In genomic region chr17:4541020-4541743, GRCm38 (mm10) we compare ENCODE assay signal across 11 mouse cellular contexts.
DNase-seq lines count a peak whose midpoint lies in the region; ATAC-seq lines count a peak whose summit lies in the region.
"Had no signal": no experiment of that assay in that cellular context is flagged by ENCODE, and none has a peak within 500 bp of the region (broad histone marks: within the 10 kb centered on the region; RNA-seq: fewer than 3 reads in every experiment).

No protein-coding gene starts in this region.

- no peaks in the 10 kb centered on the region for H3K27me3 ChIP-seq in hindbrain, embryonic 13.5 days
- H3K27me3 ChIP-seq in midbrain, embryonic 12.5 days = no peaks in the 10 kb centered on the region
- H3K27me3 ChIP-seq: kidney, embryonic 15.5 days had no signal

- 0 out of 2 replicates have a peak overlapping the region, but pooled peaks have one; percentile 1 for H3K9ac ChIP-seq in hindbrain, embryonic 13.5 days
- no peak overlapping the region for H3K9ac ChIP-seq in midbrain, embryonic 12.5 days (replicated peaks)
- H3K9ac ChIP-seq: kidney, embryonic 15.5 days; liver, embryonic 14.5 days had no signal

- ATAC-seq in hindbrain, embryonic 13.5 days (ENCODE audit: low FRiP score) = peak; percentile 71
- peak; percentile 70; the same call in 1 of the 2 replicates for ATAC-seq in midbrain, embryonic 12.5 days (ENCODE audit: low FRiP score, low read depth)
- no peak for ATAC-seq in erythroid progenitor cell, adult 5-6 weeks (replicated peaks; ENCODE audit: low FRiP score, poor library complexity, severe bottlenecking)

- no peaks in the 10 kb centered on the region for H3K9me3 ChIP-seq in hindbrain, embryonic 13.5 days
- no peaks in the 10 kb centered on the region for H3K9me3 ChIP-seq in midbrain, embryonic 12.5 days
- H3K9me3 ChIP-seq: kidney, embryonic 15.5 days had no signal

- H3K4me1 ChIP-seq in hindbrain, embryonic 13.5 days (replicated peaks) = peaks cover 10% of the 10 kb centered on the region
- peaks cover 10% of the 10 kb centered on the region for H3K4me1 ChIP-seq in midbrain, embryonic 12.5 days

- H3K27ac ChIP-seq in hindbrain, embryonic 13.5 days = peak overlapping the region; percentile 45
- H3K27ac ChIP-seq in midbrain, embryonic 12.5 days (replicated peaks) = peak overlapping the region; percentile 49; the same call in 1 of the 2 replicates
- H3K27ac ChIP-seq: kidney, embryonic 15.5 days; liver, embryonic 14.5 days had no signal

- no peak overlapping the region for H3K4me3 ChIP-seq in hindbrain, embryonic 13.5 days
- no peak overlapping the region for H3K4me3 ChIP-seq in midbrain, embryonic 12.5 days
- H3K4me3 ChIP-seq: kidney, embryonic 15.5 days had no signal

- no peak overlapping the region for H3K4me2 ChIP-seq in hindbrain, embryonic 13.5 days
- no peak overlapping the region; the same call in 1 of the 2 replicates for H3K4me2 ChIP-seq in midbrain, embryonic 12.5 days (replicated peaks)
- H3K4me2 ChIP-seq: kidney, embryonic 15.5 days had no signal

- H3K36me3 ChIP-seq in hindbrain, embryonic 13.5 days = no peaks in the 10 kb centered on the region
- no peaks in the 10 kb centered on the region for H3K36me3 ChIP-seq in midbrain, embryonic 12.5 days
- H3K36me3 ChIP-seq: kidney, embryonic 15.5 days had no signal

- WGBS in hindbrain, embryonic 13.5 days = 21% methylated on average over 7 of the region's 7 CpGs
- 31% methylated on average over 7 of the region's 7 CpGs for WGBS in midbrain, embryonic 12.5 days

- DNase-seq in right cerebral cortex, postnatal 4 days = peak; percentile 6
- no peak for DNase-seq in right cerebral cortex, adult 2 months (ENCODE audit: low spot score in 2 of 2)
- peak; percentile 19 for DNase-seq in retina, postnatal 1 day
- DNase-seq in thymus, postnatal 36 days = no peak
- DNase-seq in kidney, postnatal 36 days = no peak
- DNase-seq: heart, postnatal 4 days had no signal

Comparison
In these comparisons a context has a peak if more than half of its experiments do, and no peak if none do; other contexts are left out.
1. DNase-seq: peak in right cerebral cortex, postnatal 4 days (single experiment) and retina, postnatal 1 day (single experiment); none in right cerebral cortex, adult 2 months (0 of 2), thymus, postnatal 36 days (0 of 2) and kidney, postnatal 36 days (0 of 2).